In the genomic region with DNA sequence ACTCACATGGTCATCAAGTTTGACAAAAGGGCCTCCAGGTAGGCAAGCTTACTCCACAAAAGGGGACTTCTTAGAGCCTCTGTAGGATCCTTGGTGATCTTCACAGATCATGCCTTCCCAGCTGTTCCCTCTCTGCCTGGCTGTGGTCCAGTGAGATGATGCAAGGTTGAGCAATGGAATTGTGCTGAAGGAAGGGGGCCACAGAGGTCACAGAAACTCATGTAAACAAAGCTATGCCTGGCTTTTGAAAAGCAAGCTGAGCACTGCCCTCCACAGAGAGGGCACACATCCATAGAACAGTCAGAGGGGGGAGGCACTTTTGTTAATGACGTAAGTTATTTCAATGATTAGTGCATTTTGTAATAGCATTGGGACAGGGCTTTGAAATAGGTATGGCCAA, we compare ENCODE assay signal across 8 mouse cellular contexts.
A peak's percentile ranks its signal among the peaks of the same experiment; 100 is the strongest.
DNase-seq lines count a peak whose midpoint lies in the region; ATAC-seq lines count a peak whose summit lies in the region.

No protein-coding gene starts in this region.

- peaks cover 9% of the 10 kb centered on the region for H3K4me1 ChIP-seq in embryonic facial prominence, embryonic 14.5 days (ENCODE audit: control insufficient read depth, insufficient read depth, low read length)
- H3K4me1 ChIP-seq in embryonic facial prominence, embryonic 10.5 days: peaks cover 3% of the 10 kb centered on the region; the same call in 1 of the 2 replicates

- 60% methylated on average over 1 of the region's 1 CpGs for WGBS in embryonic facial prominence, embryonic 14.5 days
- WGBS in embryonic facial prominence, embryonic 10.5 days: 72% methylated on average over 1 of the region's 1 CpGs

- H3K9me3 ChIP-seq in embryonic facial prominence, embryonic 14.5 days (ENCODE audit: control insufficient read depth, low read length): no peaks in the 10 kb centered on the region
- no peaks in the 10 kb centered on the region for H3K9me3 ChIP-seq in embryonic facial prominence, embryonic 10.5 days

- H3K27me3 ChIP-seq in embryonic facial prominence, embryonic 14.5 days (replicated peaks; ENCODE audit: control insufficient read depth, insufficient read depth, low read length): no peaks in the 10 kb centered on the region
- no peaks in the 10 kb centered on the region for H3K27me3 ChIP-seq in embryonic facial prominence, embryonic 10.5 days (replicated peaks; ENCODE audit: low read depth, poor library complexity, severe bottlenecking)

- H3K36me3 ChIP-seq in embryonic facial prominence, embryonic 14.5 days (ENCODE audit: control insufficient read depth, insufficient read depth, low read length): no peaks in the 10 kb centered on the region
- no peaks in the 10 kb centered on the region for H3K36me3 ChIP-seq in embryonic facial prominence, embryonic 10.5 days (replicated peaks)

- no peak overlapping the region for H3K27ac ChIP-seq in embryonic facial prominence, embryonic 14.5 days (replicated peaks; ENCODE audit: low read depth, low read length)
- H3K27ac ChIP-seq in embryonic facial prominence, embryonic 10.5 days (replicated peaks): no peak overlapping the region

- H3K4me3 ChIP-seq in embryonic facial prominence, embryonic 14.5 days (ENCODE audit: low read depth, low read length): no peak overlapping the region
- H3K4me3 ChIP-seq in embryonic facial prominence, embryonic 10.5 days: no peak overlapping the region

- peak; percentile 34 for DNase-seq in embryonic facial prominence, embryonic 14.5 days (ENCODE audit: low spot score)
- no peak for DNase-seq in embryonic facial prominence, embryonic 10.5 days (ENCODE audit: low spot score)
- DNase-seq in embryo, embryonic 10 days (ENCODE audit: low spot score): peak; percentile 16
- peak; percentile 18 to 36 for DNase-seq in kidney, postnatal 25 days
- DNase-seq in mesoderm, embryonic 11.5 days (ENCODE audit: low read depth, low spot score): peak; percentile 4
- no peak for DNase-seq in thymus, postnatal 4 days
- no peak for DNase-seq in frontal cortex, postnatal 25 days (ENCODE audit: low spot score in 2 of 2)
- DNase-seq in thymus, postnatal 36 days: no peak

- H3K4me2 ChIP-seq in embryonic facial prominence, embryonic 14.5 days (ENCODE audit: low read depth, low read length): no peak overlapping the region

- ATAC-seq in embryonic facial prominence, embryonic 14.5 days (ENCODE audit: low read depth): no peak

- H3K9ac ChIP-seq in embryonic facial prominence, embryonic 14.5 days (ENCODE audit: low read depth, low read length): no peak overlapping the region

Comparison
In these comparisons a context has a peak if more than half of its experiments do, and no peak if none do; other contexts are left out.
1. DNase-seq: peak in embryonic facial prominence, embryonic 14.5 days (single experiment), embryo, embryonic 10 days (single experiment), kidney, postnatal 25 days (2 of 2) and mesoderm, embryonic 11.5 days (single experiment); none in embryonic facial prominence, embryonic 10.5 days (single experiment), thymus, postnatal 4 days (single experiment), frontal cortex, postnatal 25 days (0 of 2) and thymus, postnatal 36 days (0 of 2).